Mouse (Mus musculus): ENCODE results near the gene Cdc14a. TPM values are rescaled to one million over a fixed set of nuclear protein-coding genes. Genes with fewer than 3 reads are reported as not detected.

The Cdc14a gene
- polyA plus RNA-seq, 1 experiment from 2014 or later: 2.0 TPM

Other genes starting within 250 kb of the Cdc14a start
- 0.09 and 0.22 TPM in 2 replicates for gene Gpr88, start 170.5 kb downstream of the Cdc14a start, polyA plus RNA-seq (2015; fragmentation: Nextera tagmentation; extraction: Ambion mirVana)
- gene Rtca, start 84.2 kb upstream of the Cdc14a start, polyA plus RNA-seq (2015; fragmentation: Nextera tagmentation; extraction: Ambion mirVana): 19.9 and 20.9 TPM in 2 replicates
- gene Dbt, start 89.0 kb upstream of the Cdc14a start, polyA plus RNA-seq (2015; fragmentation: Nextera tagmentation; extraction: Ambion mirVana): 19.4 and 19.9 TPM in 2 replicates
- 2.2 and 2.7 TPM in 2 replicates for gene Lrrc39, start 138.9 kb upstream of the Cdc14a start, polyA plus RNA-seq (2015; fragmentation: Nextera tagmentation; extraction: Ambion mirVana)
- gene Sass6, start 170.9 kb upstream of the Cdc14a start, polyA plus RNA-seq (2015; fragmentation: Nextera tagmentation; extraction: Ambion mirVana): 17.3 and 17.8 TPM in 2 replicates
- 7.0 and 7.3 TPM in 2 replicates for gene Trmt13, start 190.6 kb upstream of the Cdc14a start, polyA plus RNA-seq (2015; fragmentation: Nextera tagmentation; extraction: Ambion mirVana)
- 32.0 and 32.8 TPM in 2 replicates for gene Mfsd14a, start 238.6 kb upstream of the Cdc14a start, polyA plus RNA-seq (2015; fragmentation: Nextera tagmentation; extraction: Ambion mirVana)

All from liver, embryonic 16.5 days (tissue).